ENCODE assay signal across 24 mouse cellular contexts in the genomic region with DNA sequence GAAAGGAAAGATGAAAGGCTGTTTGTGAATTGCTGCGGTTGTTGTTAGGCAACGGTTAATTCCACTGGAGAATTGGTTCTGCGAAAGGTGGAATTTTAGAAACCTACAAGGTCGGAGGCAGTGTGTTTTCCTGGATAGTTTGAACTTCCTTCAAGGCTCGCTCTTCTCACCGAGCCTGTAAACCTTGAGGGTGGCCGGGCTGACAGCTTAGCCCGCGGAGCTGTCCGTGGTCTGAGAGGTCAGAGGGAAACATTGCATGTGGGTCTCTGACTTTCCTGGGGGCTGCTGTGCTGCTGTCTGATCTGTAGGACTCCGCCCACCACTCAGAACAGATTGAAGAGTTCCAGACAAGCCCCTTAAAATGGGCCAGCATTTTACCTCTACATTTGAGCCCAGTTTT.
DNase-seq lines count a peak whose midpoint lies in the region; ATAC-seq and TF ChIP-seq lines count a peak whose summit lies in the region.
"Had no signal": no experiment of that assay in that cellular context is flagged by ENCODE, and none has a peak within 500 bp of the region (broad histone marks: within the 10 kb centered on the region; RNA-seq: fewer than 3 reads in every experiment).

No protein-coding gene starts in this region.

- H3K4me1 ChIP-seq in hindbrain, embryonic 10.5 days (replicated peaks): peaks cover 10% of the 10 kb centered on the region
- H3K4me1 ChIP-seq in hindbrain, postnatal 0 days (ENCODE audit: insufficient read depth, low read length): no peaks in the 10 kb centered on the region
- peaks cover 6% of the 10 kb centered on the region for H3K4me1 ChIP-seq in midbrain, embryonic 13.5 days (replicated peaks)
- H3K4me1 ChIP-seq: heart, embryonic 15.5 days; kidney, embryonic 15.5 days; liver, embryonic 12.5 days; neural tube, embryonic 13.5 days had no signal

- H3K4me2 ChIP-seq in hindbrain, postnatal 0 days (ENCODE audit: low read depth, low read length): no peak overlapping the region
- H3K4me2 ChIP-seq in midbrain, embryonic 13.5 days (replicated peaks): no peak overlapping the region
- H3K4me2 ChIP-seq: heart, embryonic 15.5 days; kidney, embryonic 15.5 days; limb, embryonic 12.5 days; liver, embryonic 12.5 days; midbrain, embryonic 11.5 days; neural tube, embryonic 13.5 days had no signal

- H3K9ac ChIP-seq in hindbrain, postnatal 0 days (replicated peaks; ENCODE audit: low read length): no peak overlapping the region
- no peak overlapping the region for H3K9ac ChIP-seq in midbrain, embryonic 13.5 days (replicated peaks)
- H3K9ac ChIP-seq: heart, embryonic 15.5 days; kidney, embryonic 15.5 days; limb, embryonic 12.5 days; liver, embryonic 12.5 days; neural tube, embryonic 13.5 days had no signal

- H3K4me3 ChIP-seq in hindbrain, embryonic 10.5 days: no peak overlapping the region
- H3K4me3 ChIP-seq in hindbrain, postnatal 0 days (ENCODE audit: low read length): no peak overlapping the region
- no peak overlapping the region for H3K4me3 ChIP-seq in midbrain, embryonic 13.5 days (replicated peaks)
- H3K4me3 ChIP-seq: heart, embryonic 15.5 days; kidney, embryonic 15.5 days; left cerebral cortex, adult 2 months; limb, embryonic 12.5 days; liver, embryonic 12.5 days; neural tube, embryonic 13.5 days had no signal

- 31% methylated on average over 11 of the region's 11 CpGs for WGBS in hindbrain, embryonic 10.5 days
- WGBS in hindbrain, postnatal 0 days: 37% methylated on average over 11 of the region's 11 CpGs
- 26% methylated on average over 11 of the region's 11 CpGs for WGBS in midbrain, embryonic 13.5 days

- no peak overlapping the region for H3K27ac ChIP-seq in hindbrain, embryonic 10.5 days
- no peak overlapping the region for H3K27ac ChIP-seq in hindbrain, postnatal 0 days
- H3K27ac ChIP-seq in midbrain, embryonic 13.5 days: no peak overlapping the region
- H3K27ac ChIP-seq: heart, embryonic 15.5 days; kidney, embryonic 15.5 days; left cerebral cortex, adult 2 months; limb, embryonic 12.5 days; liver, embryonic 12.5 days; macrophage; neural tube, embryonic 13.5 days had no signal

- H3K9me3 ChIP-seq in hindbrain, embryonic 10.5 days: no peaks in the 10 kb centered on the region
- no peaks in the 10 kb centered on the region for H3K9me3 ChIP-seq in hindbrain, postnatal 0 days (ENCODE audit: low read length)
- no peaks in the 10 kb centered on the region for H3K9me3 ChIP-seq in midbrain, embryonic 13.5 days
- H3K9me3 ChIP-seq: heart, embryonic 15.5 days; kidney, embryonic 15.5 days; limb, embryonic 12.5 days; liver, embryonic 12.5 days; neural tube, embryonic 13.5 days had no signal

- no peaks in the 10 kb centered on the region for H3K27me3 ChIP-seq in hindbrain, embryonic 10.5 days (ENCODE audit: insufficient read depth, poor library complexity, severe bottlenecking)
- H3K27me3 ChIP-seq in hindbrain, postnatal 0 days (ENCODE audit: insufficient read depth, low read length): no peaks in the 10 kb centered on the region
- H3K27me3 ChIP-seq in midbrain, embryonic 13.5 days: no peaks in the 10 kb centered on the region
- H3K27me3 ChIP-seq: heart, embryonic 15.5 days; kidney, embryonic 15.5 days; limb, embryonic 12.5 days; neural tube, embryonic 13.5 days had no signal

- no peak for ATAC-seq in hindbrain, postnatal 0 days
- ATAC-seq in midbrain, embryonic 13.5 days: no peak
- ATAC-seq: inflammation-experienced regulatory T-cells, adult 6 months; liver, embryonic 12.5 days had no signal

- peak; percentile 36 for DNase-seq in hindbrain, embryonic 10.5 days (ENCODE audit: low spot score)
- DNase-seq in hindbrain, postnatal 0 days (ENCODE audit: low spot score): no peak
- DNase-seq in ovary, postnatal 36 days (ENCODE audit: low spot score): peak; percentile 35
- no peak for DNase-seq in ovary, postnatal 10 days (ENCODE audit: low spot score)
- DNase-seq in embryo, embryonic 9.5 days (ENCODE audit: extremely low spot score): peak; percentile 54
- peak; percentile 61 for DNase-seq in yolk sac, embryonic 10.5 days (ENCODE audit: low spot score)
- DNase-seq in lung, postnatal 25 days (ENCODE audit: low spot score): no peak
- DNase-seq: adrenal gland, adult 2 months; cerebellum, adult 9-10 months; gastrocnemius, postnatal 10 days; lung, adult 2 months; right cerebral cortex, postnatal 14 days; spleen, adult 18-20 months; thymus, adult 18-20 months had no signal

- TF ChIP-seq CTCF in hindbrain, postnatal 0 days (IDR thresholded peaks at IDR 0.05; ENCODE audit: low read depth): no peak

- no peaks in the 10 kb centered on the region for H3K36me3 ChIP-seq in hindbrain, embryonic 10.5 days
- no peaks in the 10 kb centered on the region for H3K36me3 ChIP-seq in hindbrain, postnatal 0 days (ENCODE audit: insufficient read depth, low read length)
- no peaks in the 10 kb centered on the region for H3K36me3 ChIP-seq in midbrain, embryonic 13.5 days
- H3K36me3 ChIP-seq: heart, embryonic 15.5 days; kidney, embryonic 15.5 days; limb, embryonic 12.5 days; liver, embryonic 12.5 days; neural tube, embryonic 13.5 days had no signal

Comparison
In these comparisons a context has a peak if more than half of its experiments do, and no peak if none do; other contexts are left out.
1. DNase-seq: peak in hindbrain, embryonic 10.5 days (single experiment), ovary, postnatal 36 days (single experiment), embryo, embryonic 9.5 days (single experiment) and yolk sac, embryonic 10.5 days (single experiment); none in hindbrain, postnatal 0 days (single experiment), ovary, postnatal 10 days (single experiment) and lung, postnatal 25 days (single experiment).